Mouse (Mus musculus): ENCODE data around the gene Otx1. TPM values are rescaled to one million over a fixed set of nuclear protein-coding genes. Genes with fewer than 3 reads are reported as not detected.

Gene Otx1
- not detected in 2 replicates for polyA plus RNA-seq (2014; fragmentation: Nextera tagmentation; extraction: Ambion mirVana)

- Histone ChIP-seq H3K4me2 (replicated peaks; ENCODE audit: low read depth, low read length) (peak within 1 kb of the TSS; percentile 88), H3K36me3 (ENCODE audit: control insufficient read depth, insufficient read depth, low read length) (no peaks in the 10 kb centered on the region), H3K4me1 (ENCODE audit: control insufficient read depth, insufficient read depth, low read length) (peaks cover 14% of the 10 kb centered on the region; the same call in 1 of the 2 replicates), H3K9ac (ENCODE audit: low read depth, low read length) (no peak within 1 kb of the TSS), H3K4me3 (ENCODE audit: low read length) (peak within 1 kb of the TSS; percentile 48), H3K27me3 (ENCODE audit: control insufficient read depth, insufficient read depth, low read length) (peaks cover 88% of the 10 kb centered on the region), H3K9me3 (ENCODE audit: control insufficient read depth, low read length) (no peaks in the 10 kb centered on the region), H3K27ac (ENCODE audit: low read depth, low read length) (no peak within 1 kb of the TSS)
- ATAC-seq (ENCODE audit: low FRiP score, low TSS enrichment): no peak
- WGBS: 1% methylated on average over 34 of the region's 34 CpGs
These were observed at the start of gene Otx1 for GRCm38 (mm10) chr11:22002783-22003340. Gene Otx1, minus strand, starts transcription at chr11:22002897.

DNA sequence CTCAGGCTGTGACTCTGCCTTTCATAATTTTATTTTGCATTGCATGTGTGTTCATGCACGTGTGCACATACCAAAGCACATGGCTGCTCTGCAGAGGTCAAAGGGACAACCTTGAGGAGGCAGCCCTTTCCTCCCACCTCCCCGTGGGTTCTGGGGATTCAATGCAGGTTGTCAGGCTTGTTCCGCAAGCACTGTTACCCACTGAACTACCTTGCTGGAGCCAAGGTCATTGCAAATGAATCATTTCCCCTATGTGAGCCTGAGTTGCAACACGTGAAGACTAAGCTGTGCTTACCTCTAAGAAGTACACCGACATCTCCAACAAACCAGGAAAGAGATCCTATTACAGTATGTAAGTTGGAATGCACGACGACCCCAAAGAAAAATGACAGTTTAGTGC lies 48.2 kb upstream of the Otx1 start:
- Histone ChIP-seq H3K27me3 (ENCODE audit: control insufficient read depth, insufficient read depth, low read length) (no peaks in the 10 kb centered on the region), H3K36me3 (ENCODE audit: control insufficient read depth, insufficient read depth, low read length) (no peaks in the 10 kb centered on the region), H3K4me1 (ENCODE audit: control insufficient read depth, insufficient read depth, low read length) (no peaks in the 10 kb centered on the region), H3K27ac (ENCODE audit: low read depth, low read length) (no peak overlapping the region), H3K9me3 (ENCODE audit: control insufficient read depth, low read length) (no peaks in the 10 kb centered on the region), H3K9ac (ENCODE audit: low read depth, low read length) (no peak overlapping the region), H3K4me2 (replicated peaks; ENCODE audit: low read depth, low read length) (no peak overlapping the region), H3K4me3 (ENCODE audit: low read length) (no peak overlapping the region)
- no peak for ATAC-seq (ENCODE audit: low FRiP score, low TSS enrichment)
- 70% methylated on average over 7 of the region's 7 CpGs for WGBS

DNA sequence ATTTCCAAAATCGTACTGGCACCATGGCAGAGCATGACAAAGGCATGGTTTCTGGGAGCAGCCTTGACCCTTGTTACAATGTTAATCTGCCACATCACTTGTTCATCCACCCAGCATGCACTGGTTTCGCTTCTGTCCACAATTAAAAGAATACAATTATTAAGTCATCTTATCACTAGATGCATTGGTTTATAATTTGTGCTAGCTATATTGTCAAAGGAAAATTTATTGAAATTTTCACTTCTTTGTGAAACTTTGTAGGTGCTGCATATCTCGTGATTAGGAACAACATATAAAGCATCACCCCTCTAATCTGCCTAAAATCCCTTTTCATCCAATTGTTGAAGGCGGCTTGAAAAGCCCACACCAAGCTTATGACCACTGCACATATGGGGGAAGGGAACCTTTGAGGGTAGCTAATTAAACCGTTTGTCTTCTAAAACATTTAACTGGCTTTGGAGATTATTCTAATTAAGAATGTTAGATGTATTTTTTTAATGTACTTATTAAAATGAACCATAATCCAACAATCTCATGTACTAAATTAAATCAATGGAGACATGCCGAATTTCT lies 37.2 kb upstream of the Otx1 start:
- ATAC-seq (ENCODE audit: low FRiP score, low TSS enrichment): no peak
- no peaks in the 10 kb centered on the region for H3K27me3 ChIP-seq (ENCODE audit: control insufficient read depth, insufficient read depth, low read length)
- no peak overlapping the region for H3K9ac ChIP-seq (ENCODE audit: low read depth, low read length)
- no peaks in the 10 kb centered on the region for H3K4me1 ChIP-seq (ENCODE audit: control insufficient read depth, insufficient read depth, low read length)
- H3K36me3 ChIP-seq (ENCODE audit: control insufficient read depth, insufficient read depth, low read length): no peaks in the 10 kb centered on the region
- no peak overlapping the region for H3K27ac ChIP-seq (ENCODE audit: low read depth, low read length)
- WGBS: 86% methylated on average over 6 of the region's 6 CpGs
- no peak overlapping the region for H3K4me3 ChIP-seq (ENCODE audit: low read length)
- H3K4me2 ChIP-seq (replicated peaks; ENCODE audit: low read depth, low read length): no peak overlapping the region
- H3K9me3 ChIP-seq (ENCODE audit: control insufficient read depth, low read length): no peaks in the 10 kb centered on the region

DNA sequence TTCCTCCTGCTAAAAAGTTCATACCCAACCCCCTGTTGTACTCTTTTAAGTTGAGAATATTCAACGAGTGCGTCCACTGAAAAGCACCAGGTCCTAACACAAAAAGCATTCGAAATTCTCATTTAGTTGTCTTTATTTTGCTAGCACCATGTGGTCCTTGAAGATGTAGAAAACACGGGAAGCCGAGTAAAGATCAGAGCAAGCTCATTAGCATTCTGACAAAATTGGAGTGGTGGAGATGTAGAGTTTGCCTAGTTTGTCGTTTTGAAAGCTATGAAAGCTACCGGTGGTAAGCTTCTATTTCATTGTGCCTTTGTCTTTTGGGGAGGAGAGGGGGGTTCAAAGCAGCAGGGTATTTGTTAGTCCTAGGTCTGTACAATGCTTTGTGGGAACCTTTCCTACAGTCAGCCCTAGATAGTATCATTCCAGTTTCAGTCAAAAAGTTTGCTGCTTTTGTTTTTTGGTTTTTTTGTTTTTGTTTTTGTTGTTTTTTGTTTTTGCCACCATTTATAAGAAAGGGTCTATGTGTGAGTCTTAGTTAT lies 31.9 kb upstream of the Otx1 start:
- ATAC-seq (ENCODE audit: low FRiP score, low TSS enrichment): no peak
- Histone ChIP-seq H3K4me1 (ENCODE audit: control insufficient read depth, insufficient read depth, low read length) (no peaks in the 10 kb centered on the region), H3K27ac (ENCODE audit: low read depth, low read length) (no peak overlapping the region), H3K4me2 (replicated peaks; ENCODE audit: low read depth, low read length) (no peak overlapping the region), H3K27me3 (ENCODE audit: control insufficient read depth, insufficient read depth, low read length) (no peaks in the 10 kb centered on the region), H3K9me3 (ENCODE audit: control insufficient read depth, low read length) (no peaks in the 10 kb centered on the region), H3K36me3 (ENCODE audit: control insufficient read depth, insufficient read depth, low read length) (no peaks in the 10 kb centered on the region), H3K4me3 (ENCODE audit: low read length) (no peak overlapping the region), H3K9ac (ENCODE audit: low read depth, low read length) (no peak overlapping the region)
- 62% methylated on average over 7 of the region's 7 CpGs for WGBS

DNA sequence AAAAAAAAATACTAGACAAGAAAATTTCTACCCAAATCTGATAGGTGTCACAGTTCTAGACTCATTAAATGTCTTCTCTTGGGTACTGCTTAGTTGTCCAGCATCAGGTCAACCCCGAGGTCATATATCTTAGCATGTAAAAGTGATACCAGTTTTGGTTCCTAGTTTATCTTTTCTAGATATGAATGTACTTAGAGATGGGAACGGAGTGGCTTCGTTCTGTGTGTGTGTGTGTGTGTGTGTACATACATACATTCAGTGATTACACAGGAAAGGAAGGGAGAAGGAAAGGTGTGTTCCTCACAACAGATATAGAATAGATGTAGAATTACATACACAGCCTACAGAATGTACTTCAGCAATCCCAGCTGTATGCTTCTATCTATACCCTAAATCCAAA lies 30.9 kb upstream of the Otx1 start:
- Histone ChIP-seq H3K9me3 (ENCODE audit: control insufficient read depth, low read length) (no peaks in the 10 kb centered on the region), H3K4me3 (ENCODE audit: low read length) (no peak overlapping the region), H3K27me3 (ENCODE audit: control insufficient read depth, insufficient read depth, low read length) (no peaks in the 10 kb centered on the region), H3K9ac (ENCODE audit: low read depth, low read length) (no peak overlapping the region), H3K27ac (ENCODE audit: low read depth, low read length) (no peak overlapping the region), H3K36me3 (ENCODE audit: control insufficient read depth, insufficient read depth, low read length) (no peaks in the 10 kb centered on the region), H3K4me1 (ENCODE audit: control insufficient read depth, insufficient read depth, low read length) (no peaks in the 10 kb centered on the region), H3K4me2 (replicated peaks; ENCODE audit: low read depth, low read length) (no peak overlapping the region)
- no peak for ATAC-seq (ENCODE audit: low FRiP score, low TSS enrichment)
- 94% methylated on average over 3 of the region's 3 CpGs for WGBS

GRCm38 (mm10) chr11:22020602-22021001 lies 17.9 kb upstream of the Otx1 start:
- WGBS: 87% methylated on average over 2 of the region's 2 CpGs
- no peak overlapping the region for H3K27ac ChIP-seq (ENCODE audit: low read depth, low read length)
- H3K4me3 ChIP-seq (ENCODE audit: low read length): no peak overlapping the region
- H3K4me2 ChIP-seq (replicated peaks; ENCODE audit: low read depth, low read length): no peak overlapping the region
- H3K36me3 ChIP-seq (ENCODE audit: control insufficient read depth, insufficient read depth, low read length): no peaks in the 10 kb centered on the region
- no peak overlapping the region for H3K9ac ChIP-seq (ENCODE audit: low read depth, low read length)
- no peak for ATAC-seq (ENCODE audit: low FRiP score, low TSS enrichment)
- H3K4me1 ChIP-seq (ENCODE audit: control insufficient read depth, insufficient read depth, low read length): no peaks in the 10 kb centered on the region
- H3K9me3 ChIP-seq (ENCODE audit: control insufficient read depth, low read length): no peaks in the 10 kb centered on the region
- no peaks in the 10 kb centered on the region for H3K27me3 ChIP-seq (ENCODE audit: control insufficient read depth, insufficient read depth, low read length)

DNA sequence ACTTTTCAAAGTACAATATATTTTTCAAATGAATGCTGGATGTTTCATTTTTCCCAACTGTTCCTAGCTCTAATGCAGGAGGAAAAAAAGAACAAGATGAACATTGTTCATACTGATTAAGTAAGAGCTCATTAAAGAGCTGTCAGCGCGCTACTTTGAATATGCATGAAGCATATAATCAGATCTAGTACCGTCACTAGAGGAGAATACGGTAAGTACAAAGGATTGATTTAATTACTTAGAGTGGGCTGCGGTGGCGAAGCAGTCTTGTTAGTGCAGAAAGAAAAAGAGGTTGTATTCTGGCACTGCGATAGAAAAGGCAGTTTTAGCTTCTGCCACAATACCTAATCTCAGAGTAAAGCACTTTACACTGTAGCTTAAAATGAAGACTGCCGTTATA lies 14.7 kb upstream of the Otx1 start:
- Histone ChIP-seq H3K4me1 (ENCODE audit: control insufficient read depth, insufficient read depth, low read length) (no peaks in the 10 kb centered on the region), H3K4me2 (replicated peaks; ENCODE audit: low read depth, low read length) (no peak overlapping the region), H3K9ac (ENCODE audit: low read depth, low read length) (no peak overlapping the region), H3K4me3 (ENCODE audit: low read length) (no peak overlapping the region), H3K27me3 (ENCODE audit: control insufficient read depth, insufficient read depth, low read length) (no peaks in the 10 kb centered on the region), H3K36me3 (ENCODE audit: control insufficient read depth, insufficient read depth, low read length) (no peaks in the 10 kb centered on the region), H3K27ac (ENCODE audit: low read depth, low read length) (no peak overlapping the region), H3K9me3 (ENCODE audit: control insufficient read depth, low read length) (no peaks in the 10 kb centered on the region)
- ATAC-seq (ENCODE audit: low FRiP score, low TSS enrichment): no peak
- 64% methylated on average over 8 of the region's 8 CpGs for WGBS

- no peak for ATAC-seq (ENCODE audit: low FRiP score, low TSS enrichment)
- H3K4me3 ChIP-seq (ENCODE audit: low read length): no peak overlapping the region
- no peak overlapping the region for H3K27ac ChIP-seq (ENCODE audit: low read depth, low read length)
These were observed 13.6 kb upstream of the Otx1 start for GRCm38 (mm10) chr11:22016341-22016740.

DNA sequence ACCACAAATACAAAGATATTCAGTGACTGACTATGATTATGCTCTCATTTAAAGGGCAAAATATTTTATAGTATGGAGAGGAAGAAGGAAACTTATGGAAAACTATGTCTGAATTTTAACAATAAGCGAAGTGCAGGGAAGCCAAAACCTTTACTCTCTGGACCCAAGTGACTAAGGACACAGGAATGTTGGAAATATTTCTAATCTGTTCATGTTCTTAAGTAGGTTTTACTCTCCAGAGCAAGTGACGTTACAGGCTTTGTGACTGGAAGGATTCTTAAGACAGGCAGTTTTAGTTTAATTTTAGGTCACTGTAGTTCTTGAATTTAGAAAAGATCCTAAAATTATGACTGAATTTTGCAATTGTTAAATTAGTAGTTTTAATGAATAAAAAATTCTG lies 6.1 kb upstream of the Otx1 start:
- no peak overlapping the region for H3K4me2 ChIP-seq (replicated peaks; ENCODE audit: low read depth, low read length)
- H3K4me1 ChIP-seq (ENCODE audit: control insufficient read depth, insufficient read depth, low read length): 0 out of 2 replicates have a peak, but pooled peaks cover 2% of the 10 kb centered on the region

More at GRCm38 (mm10) chr11:22016341-22016740, 13.6 kb upstream of the Otx1 start:
- Histone ChIP-seq H3K27me3 (ENCODE audit: control insufficient read depth, insufficient read depth, low read length) (no peaks in the 10 kb centered on the region), H3K36me3 (ENCODE audit: control insufficient read depth, insufficient read depth, low read length) (no peaks in the 10 kb centered on the region), H3K9ac (ENCODE audit: low read depth, low read length) (no peak overlapping the region), H3K4me2 (replicated peaks; ENCODE audit: low read depth, low read length) (no peak overlapping the region), H3K9me3 (ENCODE audit: control insufficient read depth, low read length) (no peaks in the 10 kb centered on the region), H3K4me1 (ENCODE audit: control insufficient read depth, insufficient read depth, low read length) (no peaks in the 10 kb centered on the region)
- 74% methylated on average over 3 of the region's 3 CpGs for WGBS

More for the DNA sequence above, 6.1 kb upstream of the Otx1 start:
- Histone ChIP-seq H3K9ac (ENCODE audit: low read depth, low read length) (no peak overlapping the region), H3K36me3 (ENCODE audit: control insufficient read depth, insufficient read depth, low read length) (no peaks in the 10 kb centered on the region), H3K27ac (ENCODE audit: low read depth, low read length) (no peak overlapping the region), H3K9me3 (ENCODE audit: control insufficient read depth, low read length) (no peaks in the 10 kb centered on the region), H3K4me3 (ENCODE audit: low read length) (no peak overlapping the region), H3K27me3 (ENCODE audit: control insufficient read depth, insufficient read depth, low read length) (peaks cover 61% of the 10 kb centered on the region)
- WGBS: 24% methylated on average over 2 of the region's 2 CpGs
- ATAC-seq (ENCODE audit: low FRiP score, low TSS enrichment): no peak
